Mouse (Mus musculus) embryonic fibroblast, embryonic 13.5 days (primary cell): ENCODE measurements at regions not wholly inside any gene's neighbourhood (a gene's known extent, or its start where the extent isn't known, plus 50 kb on each side); places are given as distances from the start of the nearest gene placed in this dataset.

ENCODE experiments used
- CTCF ChIP-seq: IDR thresholded peaks from 2 replicates; pipeline ENCODE4 v1.5.1; 2011; ENCODE audit warnings: mild to moderate bottlenecking, control low read depth, low read length, moderate library complexity, borderline replicate concordance; ENCODE audit not compliant: insufficient read depth
- POLR2A ChIP-seq: IDR thresholded peaks from 2 replicates; pipeline ENCODE4 v1.6.1; 2011; ENCODE audit warnings: low read depth, mild to moderate bottlenecking, control low read depth, low read length, moderate library complexity

DNA sequence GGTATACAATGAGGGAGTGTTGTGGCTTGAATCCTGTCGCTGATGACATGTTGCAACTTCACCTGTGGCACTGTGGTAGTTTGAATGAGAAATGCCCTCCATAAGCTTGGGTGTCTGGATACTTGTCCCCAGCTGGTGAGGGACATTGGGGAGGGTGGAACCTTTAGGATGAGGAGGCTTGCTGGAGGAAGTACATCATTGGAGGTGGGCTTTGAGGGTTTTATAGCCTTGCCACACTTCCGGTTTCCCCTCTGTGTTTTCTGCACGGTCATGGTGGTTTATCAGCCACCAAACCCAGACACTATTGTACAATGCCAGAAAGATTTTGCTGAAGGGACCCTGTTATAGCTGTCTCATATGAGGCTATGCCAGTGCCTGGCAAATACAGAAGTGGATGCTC lies 54.3 kb upstream of the Erg start:
- TF ChIP-seq POLR2A (no peak), CTCF (no peak)
